Mouse (Mus musculus) thymus, adult 2 months (tissue): ENCODE measurements around the gene Slc27a1. TPM values are rescaled to one million over a fixed set of nuclear protein-coding genes. Genes with fewer than 3 reads are reported as not detected.
A peak's percentile ranks its signal among the peaks of the same experiment; 100 is the strongest.

ENCODE experiments used
- DNase-seq: peaks from one replicate; pipeline ENCODE4 v3.0.0; 2021
- H3K27ac ChIP-seq: fragments of 200-500 bp; 2 replicates; pipeline ENCODE4 v1.5.1; 2012; ENCODE audit warnings: low read length, control low read depth; ENCODE audit not compliant: control insufficient read depth, insufficient read depth
- H3K27me3 ChIP-seq: fragments of 200-500 bp; 2 replicates; pipeline ENCODE4 v1.6.1; 2012; ENCODE audit warnings: mild to moderate bottlenecking, low read length, moderate library complexity, mixed read lengths; ENCODE audit not compliant: control insufficient read depth, insufficient read depth
- H3K36me3 ChIP-seq: fragments of 200-500 bp; 2 replicates; pipeline ENCODE4 v1.6.1; 2012; ENCODE audit warnings: mild to moderate bottlenecking, low read length, moderate library complexity; ENCODE audit not compliant: control insufficient read depth, insufficient read depth
- H3K4me1 ChIP-seq: fragments of 200-500 bp; replicated peaks from 2 replicates; pipeline ENCODE4 v1.6.1; 2012; ENCODE audit warnings: low read length; ENCODE audit not compliant: control insufficient read depth, insufficient read depth
- H3K4me3 ChIP-seq: fragments of 200-500 bp; 2 replicates; pipeline ENCODE4 v1.5.1; 2012; ENCODE audit warnings: mild to moderate bottlenecking, low read length, control low read depth, moderate library complexity; ENCODE audit not compliant: control insufficient read depth, insufficient read depth
- CTCF ChIP-seq: fragments of 200-500 bp; IDR thresholded peaks from 2 replicates; pipeline ENCODE4 v1.5.1; 2012; ENCODE audit warnings: mild to moderate bottlenecking, control low read depth, low read length, moderate library complexity, borderline replicate concordance; ENCODE audit not compliant: control insufficient read depth, poor library complexity, insufficient read depth; ENCODE audit errors: extremely low read depth
- POLR2A ChIP-seq: fragments of 200-500 bp; IDR thresholded peaks from 2 replicates; pipeline ENCODE4 v1.6.1; 2012; ENCODE audit warnings: mild to moderate bottlenecking, low read length, control low read depth, moderate library complexity; ENCODE audit not compliant: control insufficient read depth, poor library complexity, insufficient read depth; ENCODE audit errors: extremely low read depth
- WGBS: fragments of 180-500 bp; shearing (Covaris S2); methylation state at CpG from one replicate; pipeline ENCODE4 v1.1.7; 2018; 5-methylcytosine and 5-hydroxymethylcytosine counted together
- polyA plus RNA-seq: library from polyadenylated mRNA; depleted of rRNA; stranded (reverse); fragments of >200 nt; gene quantifications from 2 replicates; pipeline ENCODE4 v1.2.3, GENCODE M21; 2012

The Slc27a1 gene
- polyA plus RNA-seq, 1 experiment, result 176 TPM

GRCm38 (mm10) chr8:71579476-71579875 is 10.8 kb downstream of the Slc27a1 start:
- Histone ChIP-seq H3K36me3 (no peaks in the 10 kb centered on the region; the same call in 1 of the 2 replicates), H3K27ac (no peak overlapping the region), H3K4me1 (peaks cover 1% of the 10 kb centered on the region), H3K27me3 (no peaks in the 10 kb centered on the region), H3K4me3 (no peak overlapping the region)
- no peak for DNase-seq
- WGBS, result 94% methylated on average over 14 of the region's 14 CpGs
- TF ChIP-seq CTCF, result no peak
- TF ChIP-seq POLR2A, result no peak

DNA sequence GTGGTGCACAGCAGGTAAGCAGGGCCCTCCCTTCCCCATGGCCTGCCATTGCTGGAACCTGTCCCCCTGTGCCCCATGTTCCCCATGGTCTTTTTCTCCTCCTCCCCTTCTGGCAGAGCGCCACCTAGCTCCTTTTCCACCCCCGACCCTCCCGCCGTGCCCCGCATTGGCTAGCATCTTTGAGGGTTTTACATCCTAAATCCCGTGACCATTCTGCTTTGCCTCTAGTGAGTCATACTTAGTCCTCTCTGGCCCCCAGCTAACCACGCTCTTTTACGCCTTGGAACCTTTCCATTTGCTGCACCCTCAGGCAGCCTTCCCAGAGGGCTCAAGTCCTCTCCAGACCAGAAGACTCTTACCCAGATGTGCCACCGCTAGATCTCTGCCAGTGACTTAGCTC is 11.5 kb downstream of the Slc27a1 start:
- no peak overlapping the region for H3K27ac ChIP-seq
- H3K4me1 ChIP-seq, result no peaks in the 10 kb centered on the region
- no peaks in the 10 kb centered on the region; the same call in 1 of the 2 replicates for H3K36me3 ChIP-seq
- DNase-seq, result no peak
- no peak for TF ChIP-seq POLR2A
- TF ChIP-seq CTCF, result no peak
- no peaks in the 10 kb centered on the region for H3K27me3 ChIP-seq
- H3K4me3 ChIP-seq, result no peak overlapping the region
- WGBS, result 94% methylated on average over 8 of the region's 9 CpGs

- WGBS, result 48% methylated on average over 2 of the region's 2 CpGs
- no peaks in the 10 kb centered on the region; the same call in 1 of the 2 replicates for H3K36me3 ChIP-seq
- no peaks in the 10 kb centered on the region for H3K27me3 ChIP-seq
- H3K27ac ChIP-seq, result no peak overlapping the region
- no peak for TF ChIP-seq POLR2A
- TF ChIP-seq CTCF, result no peak
- H3K4me3 ChIP-seq, result no peak overlapping the region
- peak; percentile 52 for DNase-seq
- H3K4me1 ChIP-seq, result peaks cover 28% of the 10 kb centered on the region
Observed at GRCm38 (mm10) chr8:71586891-71587290, 18.2 kb downstream of the Slc27a1 start.

DNA sequence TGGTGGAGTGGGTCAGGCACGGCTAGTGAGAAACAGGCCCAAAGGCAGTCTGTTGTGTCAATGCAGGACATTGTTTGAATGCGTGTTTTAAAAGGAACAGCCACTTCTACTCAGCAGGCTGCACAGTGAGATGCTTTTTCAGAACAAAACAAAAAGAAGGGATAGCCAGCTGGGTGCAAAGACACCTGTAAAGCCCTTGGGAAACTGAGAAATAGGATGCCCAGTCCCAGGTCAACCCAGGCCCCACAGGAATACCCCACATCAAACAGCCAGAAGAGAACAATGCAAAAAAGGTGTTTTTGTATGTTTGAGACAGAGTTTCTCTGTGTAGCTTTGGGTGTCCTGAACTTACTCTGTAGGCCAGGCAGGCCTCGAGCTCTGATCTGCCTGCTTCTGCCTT is 20.1 kb downstream of the Slc27a1 start:
- no peak overlapping the region for H3K4me3 ChIP-seq
- WGBS, result 84% methylated on average over 3 of the region's 3 CpGs

GRCm38 (mm10) chr8:71591017-71591416 is 22.3 kb downstream of the Slc27a1 start:
- peak overlapping the region; percentile 94 for H3K27ac ChIP-seq
- TF ChIP-seq POLR2A, result no peak
- no peak for TF ChIP-seq CTCF
- H3K4me3 ChIP-seq, result peak overlapping the region; percentile 76

More for the DNA sequence above, 20.1 kb downstream of the Slc27a1 start:
- H3K4me1 ChIP-seq, result peaks cover 40% of the 10 kb centered on the region
- no peak for DNase-seq
- no peaks in the 10 kb centered on the region for H3K27me3 ChIP-seq
- TF ChIP-seq POLR2A, result no peak
- no peak for TF ChIP-seq CTCF
- peak overlapping the region; percentile 12; the same call in 1 of the 2 replicates for H3K27ac ChIP-seq
- H3K36me3 ChIP-seq, result no peaks in the 10 kb centered on the region; the same call in 1 of the 2 replicates

DNA sequence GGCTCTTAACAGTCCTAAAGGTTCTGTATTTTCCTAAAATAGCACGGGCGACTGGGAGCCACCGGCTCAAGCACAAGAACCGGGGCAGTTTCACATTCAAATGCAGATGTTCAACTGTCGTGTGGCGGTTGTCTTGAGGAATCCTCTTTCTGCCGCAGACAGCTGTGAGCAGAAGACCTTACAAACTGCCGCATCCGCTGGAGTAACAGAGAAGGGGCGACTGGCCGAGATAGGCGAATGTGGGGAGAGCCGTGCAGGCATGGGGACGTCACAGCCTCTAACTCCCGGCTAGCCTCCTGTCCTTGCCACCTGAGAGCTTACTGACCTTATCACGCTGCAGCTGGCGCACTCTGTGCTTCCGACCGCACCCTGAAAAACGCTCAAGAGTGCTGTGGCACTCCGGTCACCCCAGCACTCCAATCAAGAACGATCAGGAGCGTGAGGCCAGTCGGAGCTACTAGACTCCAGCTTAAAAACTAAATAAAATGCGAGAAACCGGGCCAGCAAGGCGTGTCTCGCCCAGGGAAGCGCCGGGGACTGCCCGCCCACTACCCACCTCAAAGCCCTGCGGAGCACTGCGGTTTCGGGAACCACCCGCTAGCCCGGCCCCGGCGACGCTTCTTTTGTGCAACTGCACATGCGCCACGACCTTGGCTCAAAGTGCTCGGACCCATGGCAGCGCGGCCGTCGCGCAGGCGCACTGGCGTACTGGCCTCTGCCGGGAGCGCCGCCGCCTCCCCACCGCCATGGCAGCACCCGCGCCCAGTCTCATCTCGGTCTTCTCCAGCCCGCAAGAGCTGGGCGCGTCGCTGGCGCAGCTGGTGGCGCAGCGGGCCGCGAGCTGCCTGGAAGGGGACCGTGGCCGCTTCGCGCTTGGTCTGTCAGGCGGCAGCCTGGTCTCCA is 23.0 kb downstream of the Slc27a1 start, which contains the start of gene Pgls:
TSS of gene Pgls (plus strand) at position 706 of the 903 bp plus-strand sequence.
- no peaks in the 10 kb centered on the region for H3K36me3 ChIP-seq
- H3K4me1 ChIP-seq, result peaks cover 59% of the 10 kb centered on the region
- peak; percentile 94 for DNase-seq
- WGBS, result under 1% methylated on average over 71 of the region's 71 CpGs
- H3K4me3 ChIP-seq, result peak within 1 kb of the TSS; percentile 76
- no peak for TF ChIP-seq CTCF
- peak; percentile 92 for TF ChIP-seq POLR2A
- no peaks in the 10 kb centered on the region for H3K27me3 ChIP-seq
- H3K27ac ChIP-seq, result peak within 1 kb of the TSS; percentile 94

More at GRCm38 (mm10) chr8:71591017-71591416, 22.3 kb downstream of the Slc27a1 start:
- 3% methylated on average over 5 of the region's 5 CpGs for WGBS
- Histone ChIP-seq H3K4me1 (peaks cover 52% of the 10 kb centered on the region), H3K27me3 (no peaks in the 10 kb centered on the region), H3K36me3 (no peaks in the 10 kb centered on the region)
- no peak for DNase-seq
